In the genomic region with DNA sequence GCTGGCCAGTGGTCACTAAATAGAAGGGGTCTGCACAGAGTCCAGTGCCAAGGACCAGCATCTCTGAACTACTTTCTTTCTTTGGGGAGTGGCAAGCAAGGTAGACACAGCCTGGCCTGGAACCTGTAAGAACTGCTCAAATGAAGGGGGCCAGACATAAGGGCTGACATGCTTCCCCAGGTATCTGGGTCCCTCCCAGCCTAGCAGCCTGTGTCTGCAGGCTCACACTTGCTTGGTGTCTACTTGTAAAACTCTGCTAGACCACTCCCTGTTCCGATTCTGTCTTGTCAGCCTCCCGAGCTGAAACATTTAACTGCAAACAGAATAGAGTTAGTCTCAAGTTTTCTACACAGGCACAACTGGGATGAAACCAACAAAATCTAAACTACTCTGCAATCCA, we compare ENCODE assay signal across 28 mouse cellular contexts. TPM values are rescaled to one million over a fixed set of nuclear protein-coding genes. Genes with fewer than 3 reads are reported as not detected.
DNase-seq lines count a peak whose midpoint lies in the region; ATAC-seq and TF ChIP-seq lines count a peak whose summit lies in the region.
"Had no signal": no experiment of that assay in that cellular context is flagged by ENCODE, and none has a peak within 500 bp of the region (broad histone marks: within the 10 kb centered on the region; RNA-seq: fewer than 3 reads in every experiment).

No protein-coding gene starts in this region.

- intact Hi-C loops in left cerebral cortex, postnatal 36 days (cut with DNase I) = no loop called here

- no peak overlapping the region for H3K9ac ChIP-seq in intestine, postnatal 0 days (ENCODE audit: low read depth, low read length)
- H3K9ac ChIP-seq in intestine, embryonic 15.5 days = no peak overlapping the region
- no peak overlapping the region for H3K9ac ChIP-seq in midbrain, embryonic 15.5 days
- H3K9ac ChIP-seq in kidney, embryonic 14.5 days (ENCODE audit: low read depth, low read length) = no peak overlapping the region
- H3K9ac ChIP-seq: heart, embryonic 13.5 days; kidney, embryonic 15.5 days; limb, embryonic 13.5 days; midbrain, embryonic 13.5 days; stomach, embryonic 15.5 days had no signal

- no peaks in the 10 kb centered on the region for H3K36me3 ChIP-seq in intestine, postnatal 0 days (ENCODE audit: control insufficient read depth, insufficient read depth)
- H3K36me3 ChIP-seq in intestine, embryonic 15.5 days = no peaks in the 10 kb centered on the region
- peaks cover 13% of the 10 kb centered on the region; the same call in 1 of the 2 replicates for H3K36me3 ChIP-seq in midbrain, embryonic 10.5 days
- no peaks in the 10 kb centered on the region for H3K36me3 ChIP-seq in midbrain, embryonic 15.5 days (replicated peaks)
- H3K36me3 ChIP-seq in limb, embryonic 10.5 days = no peaks in the 10 kb centered on the region
- H3K36me3 ChIP-seq in kidney, embryonic 14.5 days (ENCODE audit: control insufficient read depth, insufficient read depth, low read length) = no peaks in the 10 kb centered on the region
- H3K36me3 ChIP-seq: heart, embryonic 13.5 days; kidney, embryonic 15.5 days; limb, embryonic 13.5 days; midbrain, embryonic 13.5 days; stomach, embryonic 15.5 days had no signal

- DNase-seq in midbrain, embryonic 10.5 days (ENCODE audit: low spot score) = no peak
- DNase-seq in limb, embryonic 10.5 days (ENCODE audit: low spot score) = no peak
- no peak for DNase-seq in left cerebral cortex, postnatal 36 days (ENCODE audit: low spot score in 2 of 2)
- DNase-seq: adrenal gland, adult 8-10 months; cerebellum, adult 2 months; cerebellum, postnatal 14 days; heart, postnatal 10 days; kidney, postnatal 25 days; layer of hippocampus, postnatal 36 days; lung, adult 18-20 months; lung, postnatal 4 days; right cerebral cortex, postnatal 14 days had no signal

- no peak for TF ChIP-seq CTCF in intestine, postnatal 0 days (IDR thresholded peaks at IDR 0.05; ENCODE audit: low read depth)

- no peaks in the 10 kb centered on the region for H3K9me3 ChIP-seq in intestine, postnatal 0 days (ENCODE audit: control insufficient read depth)
- no peaks in the 10 kb centered on the region for H3K9me3 ChIP-seq in intestine, embryonic 15.5 days
- no peaks in the 10 kb centered on the region for H3K9me3 ChIP-seq in midbrain, embryonic 10.5 days (replicated peaks)
- H3K9me3 ChIP-seq in midbrain, embryonic 15.5 days = no peaks in the 10 kb centered on the region
- no peaks in the 10 kb centered on the region for H3K9me3 ChIP-seq in limb, embryonic 10.5 days (replicated peaks)
- H3K9me3 ChIP-seq in kidney, embryonic 14.5 days (ENCODE audit: control insufficient read depth, low read length) = no peaks in the 10 kb centered on the region
- H3K9me3 ChIP-seq: heart, embryonic 13.5 days; kidney, embryonic 15.5 days; limb, embryonic 13.5 days; megakaryocyte, embryonic 14.5 days; midbrain, embryonic 13.5 days; stomach, embryonic 15.5 days had no signal

- 71% methylated on average over 2 of the region's 2 CpGs for WGBS in intestine, postnatal 0 days
- 60% methylated on average over 2 of the region's 2 CpGs for WGBS in intestine, embryonic 15.5 days
- WGBS in midbrain, embryonic 10.5 days = 50% methylated on average over 2 of the region's 2 CpGs
- WGBS in midbrain, embryonic 15.5 days = 57% methylated on average over 2 of the region's 2 CpGs
- WGBS in limb, embryonic 10.5 days = 54% methylated on average over 2 of the region's 2 CpGs
- WGBS in kidney, embryonic 14.5 days = 53% methylated on average over 2 of the region's 2 CpGs

- peak; percentile 4; the same call in 1 of the 2 replicates for ATAC-seq in intestine, postnatal 0 days
- no peak for ATAC-seq in intestine, embryonic 15.5 days
- ATAC-seq in midbrain, embryonic 15.5 days (replicated peaks) = no peak
- ATAC-seq in kidney, embryonic 14.5 days (ENCODE audit: low FRiP score, low TSS enrichment) = no peak
- ATAC-seq: CD4-positive, CD25-positive, alpha-beta regulatory T cell, adult 4 months; forebrain, embryonic 16.5 days; hindbrain, postnatal 0 days; intestine, embryonic 16.5 days; lung, postnatal 0 days; midbrain, embryonic 13.5 days had no signal

- no peak overlapping the region for H3K4me2 ChIP-seq in intestine, postnatal 0 days (replicated peaks; ENCODE audit: low read depth)
- no peak overlapping the region for H3K4me2 ChIP-seq in intestine, embryonic 15.5 days (replicated peaks)
- no peak overlapping the region for H3K4me2 ChIP-seq in midbrain, embryonic 15.5 days
- no peak overlapping the region for H3K4me2 ChIP-seq in kidney, embryonic 14.5 days (replicated peaks; ENCODE audit: low read depth, low read length)
- H3K4me2 ChIP-seq: heart, embryonic 13.5 days; kidney, embryonic 15.5 days; limb, embryonic 13.5 days; midbrain, embryonic 13.5 days; stomach, embryonic 15.5 days had no signal

- H3K27me3 ChIP-seq in intestine, postnatal 0 days (replicated peaks; ENCODE audit: control insufficient read depth, insufficient read depth, low read length) = no peaks in the 10 kb centered on the region
- no peaks in the 10 kb centered on the region for H3K27me3 ChIP-seq in intestine, embryonic 15.5 days (replicated peaks)
- no peaks in the 10 kb centered on the region for H3K27me3 ChIP-seq in midbrain, embryonic 10.5 days (ENCODE audit: low read depth, poor library complexity, severe bottlenecking)
- 0 out of 2 replicates have a peak, but pooled peaks cover 4% of the 10 kb centered on the region for H3K27me3 ChIP-seq in midbrain, embryonic 15.5 days (replicated peaks)
- H3K27me3 ChIP-seq in limb, embryonic 10.5 days (ENCODE audit: low read depth, poor library complexity, severe bottlenecking) = peaks cover 29% of the 10 kb centered on the region
- no peaks in the 10 kb centered on the region for H3K27me3 ChIP-seq in kidney, embryonic 14.5 days (ENCODE audit: control insufficient read depth, insufficient read depth, low read length)
- H3K27me3 ChIP-seq: megakaryocyte, embryonic 14.5 days; midbrain, embryonic 13.5 days had no signal

- no peak overlapping the region for H3K4me3 ChIP-seq in intestine, postnatal 0 days (ENCODE audit: low read depth, low read length)
- no peak overlapping the region for H3K4me3 ChIP-seq in intestine, embryonic 15.5 days (replicated peaks)
- no peak overlapping the region for H3K4me3 ChIP-seq in midbrain, embryonic 10.5 days
- no peak overlapping the region for H3K4me3 ChIP-seq in midbrain, embryonic 15.5 days
- H3K4me3 ChIP-seq in limb, embryonic 10.5 days = no peak overlapping the region
- no peak overlapping the region for H3K4me3 ChIP-seq in kidney, embryonic 14.5 days (ENCODE audit: low read length)
- H3K4me3 ChIP-seq: erythroblast, embryonic 14.5 days; heart, embryonic 13.5 days; kidney, embryonic 15.5 days; limb, embryonic 13.5 days; midbrain, embryonic 13.5 days; stomach, embryonic 15.5 days had no signal

- H3K27ac ChIP-seq in intestine, postnatal 0 days (ENCODE audit: low read depth, low read length) = no peak overlapping the region
- H3K27ac ChIP-seq in intestine, embryonic 15.5 days = no peak overlapping the region
- peak overlapping the region; percentile 77 for H3K27ac ChIP-seq in midbrain, embryonic 10.5 days (replicated peaks)
- no peak overlapping the region for H3K27ac ChIP-seq in midbrain, embryonic 15.5 days
- H3K27ac ChIP-seq in limb, embryonic 10.5 days = peak overlapping the region; percentile 23; the same call in 1 of the 2 replicates
- no peak overlapping the region for H3K27ac ChIP-seq in kidney, embryonic 14.5 days (ENCODE audit: low read depth, low read length)
- H3K27ac ChIP-seq: heart, embryonic 13.5 days; hindbrain, postnatal 0 days; kidney, embryonic 15.5 days; limb, embryonic 13.5 days; midbrain, embryonic 13.5 days; stomach, embryonic 15.5 days had no signal

- 0 out of 2 replicates have a peak, but pooled peaks cover 3% of the 10 kb centered on the region for H3K4me1 ChIP-seq in intestine, postnatal 0 days (replicated peaks; ENCODE audit: control insufficient read depth, insufficient read depth, low read length)
- H3K4me1 ChIP-seq in intestine, embryonic 15.5 days (replicated peaks) = peaks cover 7% of the 10 kb centered on the region
- peaks cover 98% of the 10 kb centered on the region for H3K4me1 ChIP-seq in midbrain, embryonic 10.5 days
- peaks cover 21% of the 10 kb centered on the region for H3K4me1 ChIP-seq in midbrain, embryonic 15.5 days
- peaks cover 57% of the 10 kb centered on the region for H3K4me1 ChIP-seq in limb, embryonic 10.5 days
- H3K4me1 ChIP-seq in kidney, embryonic 14.5 days (ENCODE audit: control insufficient read depth, insufficient read depth, low read length) = 0 out of 2 replicates have a peak, but pooled peaks cover 4% of the 10 kb centered on the region

RNA-seq across cellular contexts. Expression of a gene that starts 41.6 kb away (rescaled TPM):
- 0.61 and 0.91 TPM in 2 replicates for polyA plus RNA-seq in intestine, postnatal 0 days (2015; fragmentation: Nextera tagmentation; extraction: Ambion mirVana)
- polyA plus RNA-seq in intestine, embryonic 15.5 days (2015; fragmentation: Nextera tagmentation; extraction: Ambion mirVana) = 2.0 and 2.4 TPM in 2 replicates
- 39.8 and 48.1 TPM in 2 replicates for polyA plus RNA-seq in midbrain, embryonic 10.5 days (2016; fragmentation: Nextera tagmentation; extraction: Ambion mirVana)
- 7.9 and 8.0 TPM in 2 replicates for polyA plus RNA-seq in midbrain, embryonic 15.5 days (2015; fragmentation: Nextera tagmentation; extraction: Ambion mirVana)
- polyA plus RNA-seq in limb, embryonic 10.5 days (2016; fragmentation: Nextera tagmentation; extraction: Ambion mirVana) = 19.7 and 29.3 TPM in 2 replicates
- 10 to 100 TPM; 75.1 to 93.6 TPM for total RNA-seq in left cerebral cortex, postnatal 36 days (2021)
- polyA plus RNA-seq in kidney, embryonic 14.5 days (2014; fragmentation: Nextera tagmentation; extraction: Ambion mirVana) = 0.49 and 1.5 TPM in 2 replicates
- polyA plus RNA-seq: CD4-positive, CD25-positive, alpha-beta regulatory T cell, adult 4 months had no signal

Comparison
In these comparisons a context has a peak if more than half of its experiments do, and no peak if none do; other contexts are left out.
1. H3K27ac ChIP-seq: peak in midbrain, embryonic 10.5 days (single experiment) and limb, embryonic 10.5 days (single experiment); none in intestine, postnatal 0 days (single experiment), intestine, embryonic 15.5 days (single experiment), midbrain, embryonic 15.5 days (single experiment) and kidney, embryonic 14.5 days (single experiment).